Comparison of ENCODE assay signal across 8 mouse cellular contexts in the genomic region with DNA sequence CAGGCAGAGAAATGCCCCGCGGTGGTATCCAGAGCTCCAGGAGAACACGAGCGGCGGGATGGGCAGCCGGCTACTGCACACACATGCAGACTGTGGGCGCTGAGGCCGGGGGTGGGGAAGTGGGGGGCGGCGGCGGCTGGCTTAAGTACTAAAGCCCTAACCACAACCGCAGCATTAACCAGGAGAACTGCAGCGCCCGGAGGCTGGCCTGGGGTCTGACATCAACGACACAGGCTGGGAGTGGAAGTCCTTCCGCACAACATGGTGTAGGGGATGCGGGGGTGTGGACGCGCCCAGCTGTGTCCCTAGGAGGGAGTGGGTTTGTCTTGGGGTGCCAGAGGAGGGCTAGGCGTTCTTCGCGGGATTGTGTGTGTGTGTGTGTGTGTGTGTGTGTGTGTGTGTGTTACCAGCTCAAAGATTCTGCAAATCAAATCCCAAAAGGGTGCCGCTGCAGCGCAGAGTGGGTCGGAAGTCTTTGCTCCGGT. TPM values are rescaled to one million over a fixed set of nuclear protein-coding genes. Genes with fewer than 3 reads are reported as not detected.
DNase-seq lines count a peak whose midpoint lies in the region; ATAC-seq and TF ChIP-seq lines count a peak whose summit lies in the region.

No protein-coding gene starts in this region.

- TF ChIP-seq CTCF in kidney, postnatal 0 days (IDR thresholded peaks at IDR 0.05; ENCODE audit: low read depth): no peak

- H3K4me3 ChIP-seq in heart, embryonic 11.5 days (ENCODE audit: low read depth, low read length): peak overlapping the region; percentile 89
- H3K4me3 ChIP-seq in kidney, postnatal 0 days (replicated peaks; ENCODE audit: low read depth, low read length): peak overlapping the region; percentile 85
- H3K4me3 ChIP-seq in liver, embryonic 15.5 days (replicated peaks): peak overlapping the region; percentile 90

- peaks cover 40% of the 10 kb centered on the region for H3K4me1 ChIP-seq in heart, embryonic 11.5 days (ENCODE audit: control insufficient read depth, insufficient read depth, low read length)
- peaks cover 27% of the 10 kb centered on the region for H3K4me1 ChIP-seq in kidney, postnatal 0 days (replicated peaks; ENCODE audit: insufficient read depth, low read length)
- peaks cover 55% of the 10 kb centered on the region for H3K4me1 ChIP-seq in liver, embryonic 15.5 days (replicated peaks)

- no peaks in the 10 kb centered on the region for H3K27me3 ChIP-seq in heart, embryonic 11.5 days (ENCODE audit: control insufficient read depth, insufficient read depth, low read length)
- H3K27me3 ChIP-seq in kidney, postnatal 0 days (ENCODE audit: insufficient read depth, low read length): no peaks in the 10 kb centered on the region
- no peaks in the 10 kb centered on the region for H3K27me3 ChIP-seq in liver, embryonic 15.5 days

- under 1% methylated on average over 26 of the region's 26 CpGs for WGBS in heart, embryonic 11.5 days (ENCODE audit: insufficient replicate concordance)
- 1% methylated on average over 26 of the region's 26 CpGs for WGBS in kidney, postnatal 0 days
- 3% methylated on average over 26 of the region's 26 CpGs for WGBS in liver, embryonic 15.5 days (ENCODE audit: insufficient replicate concordance)

- H3K9me3 ChIP-seq in heart, embryonic 11.5 days (replicated peaks; ENCODE audit: control insufficient read depth, low read length): no peaks in the 10 kb centered on the region
- H3K9me3 ChIP-seq in kidney, postnatal 0 days (replicated peaks; ENCODE audit: low read length): no peaks in the 10 kb centered on the region
- no peaks in the 10 kb centered on the region for H3K9me3 ChIP-seq in liver, embryonic 15.5 days (replicated peaks)

- no peak for ATAC-seq in heart, embryonic 11.5 days (replicated peaks; ENCODE audit: insufficient number of reproducible peaks, low FRiP score, low TSS enrichment)
- ATAC-seq in kidney, postnatal 0 days (replicated peaks; ENCODE audit: low FRiP score, low read depth): no peak
- ATAC-seq in liver, embryonic 15.5 days (ENCODE audit: insufficient read depth): no peak

- H3K27ac ChIP-seq in heart, embryonic 11.5 days (ENCODE audit: low read depth, low read length): peak overlapping the region; percentile 95; the same call in 1 of the 2 replicates
- H3K27ac ChIP-seq in kidney, postnatal 0 days: peak overlapping the region; percentile 95; the same call in 1 of the 2 replicates
- peak overlapping the region; percentile 94; the same call in 1 of the 2 replicates for H3K27ac ChIP-seq in liver, embryonic 15.5 days (replicated peaks)

- peak overlapping the region; percentile 90 for H3K9ac ChIP-seq in heart, embryonic 11.5 days (ENCODE audit: low read depth, low read length)
- peak overlapping the region; percentile 82 for H3K9ac ChIP-seq in kidney, postnatal 0 days (ENCODE audit: low read depth, low read length)
- peak overlapping the region; percentile 90 for H3K9ac ChIP-seq in liver, embryonic 15.5 days

- peak; percentile 11 for DNase-seq in ovary, adult 18-20 months (ENCODE audit: low spot score)
- DNase-seq in ovary, postnatal 14 days (ENCODE audit: low spot score): no peak
- DNase-seq in embryo, embryonic 10.5 days (ENCODE audit: low spot score): peak; percentile 59
- peak; percentile 72 for DNase-seq in kidney, postnatal 0 days (ENCODE audit: low spot score)
- DNase-seq in ovary, postnatal 10 days (ENCODE audit: low spot score): peak; percentile 23
- peak; percentile 41 for DNase-seq in thymus, postnatal 25 days

- H3K36me3 ChIP-seq in heart, embryonic 11.5 days (ENCODE audit: control insufficient read depth, insufficient read depth, low read length): no peaks in the 10 kb centered on the region
- no peaks in the 10 kb centered on the region for H3K36me3 ChIP-seq in kidney, postnatal 0 days (ENCODE audit: insufficient read depth, low read length)
- no peaks in the 10 kb centered on the region for H3K36me3 ChIP-seq in liver, embryonic 15.5 days (replicated peaks)

- H3K4me2 ChIP-seq in heart, embryonic 11.5 days: peak overlapping the region; percentile 86
- H3K4me2 ChIP-seq in kidney, postnatal 0 days (ENCODE audit: low read length): peak overlapping the region; percentile 97
- peak overlapping the region; percentile 99 for H3K4me2 ChIP-seq in liver, embryonic 15.5 days

RNA-seq across cellular contexts. Expression of gene Srgap2, which starts 2.0 kb away (rescaled TPM):
- polyA plus RNA-seq in heart, embryonic 11.5 days (2014; fragmentation: Nextera tagmentation; extraction: Ambion mirVana): 19.4 and 23.3 TPM in 2 replicates
- polyA plus RNA-seq in kidney, postnatal 0 days (2015; fragmentation: Nextera tagmentation; extraction: Ambion mirVana): 6.9 and 8.3 TPM in 2 replicates
- polyA plus RNA-seq in liver, embryonic 15.5 days (2015; fragmentation: Nextera tagmentation; extraction: Ambion mirVana): 3.8 and 4.3 TPM in 2 replicates

RNA-seq across cellular contexts. Expression of gene Fam72a, which starts 2.6 kb away (rescaled TPM):
- polyA plus RNA-seq in heart, embryonic 11.5 days (2014; fragmentation: Nextera tagmentation; extraction: Ambion mirVana): 3.2 and 3.4 TPM in 2 replicates
- 1.7 and 1.8 TPM in 2 replicates for polyA plus RNA-seq in kidney, postnatal 0 days (2015; fragmentation: Nextera tagmentation; extraction: Ambion mirVana)
- polyA plus RNA-seq in liver, embryonic 15.5 days (2015; fragmentation: Nextera tagmentation; extraction: Ambion mirVana): 1.3 and 1.5 TPM in 2 replicates
